Mouse (Mus musculus) spleen, adult 2 months (tissue): ENCODE measurements at regions not wholly inside any gene's neighbourhood (a gene's known extent, or its start where the extent isn't known, plus 50 kb on each side); places are given as distances from the start of the nearest gene placed in this dataset.

ENCODE experiments used
- CTCF ChIP-seq: fragments of 200-500 bp; IDR thresholded peaks from 2 replicates; pipeline ENCODE4 v1.5.1; 2011; ENCODE audit warnings: mild to moderate bottlenecking, inconsistent platforms; ENCODE audit not compliant: insufficient read depth, insufficient read length, insufficient replicate concordance; ENCODE audit errors: extremely low read depth
- POLR2A ChIP-seq: fragments of 200-500 bp; IDR thresholded peaks from 2 replicates; pipeline ENCODE4 v1.6.1; 2011; ENCODE audit warnings: low read depth, low read length, inconsistent platforms

DNA sequence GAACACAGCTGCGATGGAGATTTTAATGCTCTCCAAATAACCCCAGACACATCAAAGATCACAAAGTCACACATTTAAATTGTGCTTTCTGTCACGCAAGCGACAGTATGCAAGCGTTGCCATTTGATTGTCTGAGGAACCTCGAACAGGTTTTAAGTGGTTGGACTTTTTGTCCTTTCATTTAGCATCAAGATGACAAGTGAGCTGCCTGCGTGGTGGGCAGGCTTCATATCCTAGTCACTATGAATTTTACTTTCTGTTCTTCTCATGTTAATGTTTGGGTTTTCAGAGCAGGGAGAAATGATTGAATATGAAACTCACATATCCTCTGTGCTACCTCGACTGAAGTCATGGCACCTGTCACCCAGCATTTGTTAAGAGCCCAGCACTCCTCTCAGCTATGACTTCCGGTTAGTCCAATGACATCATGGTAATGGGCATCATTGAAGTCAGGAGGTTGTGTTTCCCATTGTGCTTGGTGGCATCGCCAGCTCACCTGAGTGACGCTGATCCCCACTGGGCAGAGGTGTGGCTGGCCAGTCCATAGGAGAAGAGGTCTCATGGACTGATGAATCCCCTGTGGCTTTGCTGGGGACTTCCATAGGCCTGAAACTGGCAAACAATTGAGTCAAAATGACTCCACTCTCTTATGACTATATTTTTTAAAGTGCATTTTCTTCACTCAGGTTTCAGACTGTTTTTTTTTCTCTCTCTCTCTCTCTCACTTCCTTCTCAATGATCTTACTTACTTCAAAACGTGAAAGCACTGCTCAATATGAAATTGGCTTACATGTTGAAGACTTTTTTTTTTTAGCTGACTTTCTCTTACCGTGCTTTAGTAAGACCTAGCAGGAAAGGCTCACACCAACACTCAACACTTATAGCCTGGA lies 209.1 kb upstream of the Id2 start:
- TF ChIP-seq CTCF (no peak), POLR2A (no peak)
